Mouse (Mus musculus): ENCODE data around the gene Cabp2. TPM values are rescaled to one million over a fixed set of nuclear protein-coding genes. Genes with fewer than 3 reads are reported as not detected.

The Cabp2 gene
- polyA plus RNA-seq, 1 experiment from 2014 or later: not detected

- H3K4me1 ChIP-seq (replicated peaks; ENCODE audit: control insufficient read depth, insufficient read depth, low read length): peaks cover 13% of the 10 kb centered on the region
- WGBS: 63% methylated on average over 5 of the region's 5 CpGs
These were observed 13.5 kb downstream of the Cabp2 start for GRCm38 (mm10) chr19:4094774-4095303.

DNA sequence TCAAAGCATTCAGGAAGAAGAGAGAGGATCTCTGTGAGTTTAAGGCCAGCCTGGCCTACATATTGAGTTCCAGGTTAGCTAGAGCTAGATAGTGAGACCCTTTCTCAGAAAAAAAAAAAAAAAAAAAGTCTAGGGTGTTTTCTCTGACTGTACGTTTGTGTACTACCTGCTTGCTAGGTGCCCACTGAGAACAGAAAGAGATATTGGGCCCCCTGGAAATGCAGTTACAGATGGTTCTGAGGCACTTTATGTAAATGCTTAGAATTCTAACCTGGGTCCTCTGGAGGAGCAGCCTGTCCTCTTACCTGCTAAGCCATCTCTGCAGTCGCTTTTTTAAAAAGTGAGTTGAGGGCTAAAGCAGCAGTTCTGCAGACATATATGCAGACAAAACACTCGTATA, 14.4 kb downstream of the Cabp2 start:
- no peak overlapping the region for H3K4me3 ChIP-seq (ENCODE audit: low read length)
- peaks cover 21% of the 10 kb centered on the region for H3K4me1 ChIP-seq (replicated peaks; ENCODE audit: control insufficient read depth, insufficient read depth, low read length)
- H3K9me3 ChIP-seq (ENCODE audit: control insufficient read depth, low read length): no peaks in the 10 kb centered on the region
- no peak overlapping the region for H3K4me2 ChIP-seq (ENCODE audit: low read depth, low read length)
- H3K9ac ChIP-seq (ENCODE audit: low read length): no peak overlapping the region
- peaks cover 9% of the 10 kb centered on the region; the same call in 1 of the 2 replicates for H3K27me3 ChIP-seq (ENCODE audit: control insufficient read depth, insufficient read depth, low read depth, low read length)
- no peaks in the 10 kb centered on the region for H3K36me3 ChIP-seq (ENCODE audit: control insufficient read depth, insufficient read depth, low read length)
- no peak overlapping the region for H3K27ac ChIP-seq (ENCODE audit: low read length)
- WGBS: 68% methylated on average over 3 of the region's 3 CpGs
- no peak for ATAC-seq (ENCODE audit: low read depth)

More at GRCm38 (mm10) chr19:4094774-4095303, 13.5 kb downstream of the Cabp2 start:
- Histone ChIP-seq H3K36me3 (ENCODE audit: control insufficient read depth, insufficient read depth, low read length) (no peaks in the 10 kb centered on the region), H3K27me3 (ENCODE audit: control insufficient read depth, insufficient read depth, low read depth, low read length) (no peaks in the 10 kb centered on the region), H3K9me3 (ENCODE audit: control insufficient read depth, low read length) (no peaks in the 10 kb centered on the region), H3K27ac (ENCODE audit: low read length) (no peak overlapping the region), H3K4me2 (ENCODE audit: low read depth, low read length) (no peak overlapping the region), H3K9ac (ENCODE audit: low read length) (no peak overlapping the region), H3K4me3 (ENCODE audit: low read length) (no peak overlapping the region)
- ATAC-seq (ENCODE audit: low read depth): no peak

GRCm38 (mm10) chr19:4096642-4097440, 15.5 kb downstream of the Cabp2 start, which contains the start of gene Cdk2ap2:
Gene Cdk2ap2, plus strand, starts transcription at chr19:4097182.
- under 1% methylated on average over 65 of the region's 65 CpGs for WGBS

DNA sequence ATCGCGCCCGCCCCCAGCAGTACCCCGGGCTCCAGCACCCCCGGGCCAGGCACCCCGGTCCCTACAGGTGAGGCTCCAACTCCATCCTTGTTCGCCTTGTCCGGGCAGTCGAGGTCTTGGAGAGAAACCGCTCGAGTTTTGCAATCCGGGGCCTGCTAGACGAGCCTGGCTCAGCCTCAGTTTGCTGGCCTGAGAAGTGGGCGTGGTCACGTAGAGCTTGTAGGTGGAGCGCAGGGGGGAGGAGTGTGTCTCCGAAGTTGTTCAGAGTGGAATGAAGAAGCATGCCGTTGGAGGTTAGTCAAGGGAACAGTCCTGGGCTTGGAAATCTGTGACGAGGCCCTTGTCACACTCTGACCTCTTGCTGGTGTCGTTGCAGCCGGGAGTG, 16.1 kb downstream of the Cabp2 start:
- Histone ChIP-seq H3K4me2 (ENCODE audit: low read depth, low read length) (peak overlapping the region; percentile 86), H3K27ac (ENCODE audit: low read length) (peak overlapping the region; percentile 89), H3K4me3 (ENCODE audit: low read length) (peak overlapping the region; percentile 71), H3K9me3 (ENCODE audit: control insufficient read depth, low read length) (no peaks in the 10 kb centered on the region), H3K4me1 (replicated peaks; ENCODE audit: control insufficient read depth, insufficient read depth, low read length) (peaks cover 26% of the 10 kb centered on the region), H3K27me3 (ENCODE audit: control insufficient read depth, insufficient read depth, low read depth, low read length) (peaks cover 18% of the 10 kb centered on the region), H3K36me3 (ENCODE audit: control insufficient read depth, insufficient read depth, low read length) (no peaks in the 10 kb centered on the region), H3K9ac (ENCODE audit: low read length) (peak overlapping the region; percentile 65)
- peak; percentile 50 for ATAC-seq (ENCODE audit: low read depth)
- WGBS: under 1% methylated on average over 21 of the region's 21 CpGs

More at GRCm38 (mm10) chr19:4096642-4097440, 15.5 kb downstream of the Cabp2 start, which contains the start of gene Cdk2ap2:
- peak; percentile 93 for ATAC-seq (ENCODE audit: low read depth)
- no peaks in the 10 kb centered on the region for H3K9me3 ChIP-seq (ENCODE audit: control insufficient read depth, low read length)
- no peaks in the 10 kb centered on the region for H3K36me3 ChIP-seq (ENCODE audit: control insufficient read depth, insufficient read depth, low read length)
- H3K27ac ChIP-seq (ENCODE audit: low read length): peak within 1 kb of the TSS; percentile 92
- peak within 1 kb of the TSS; percentile 86 for H3K4me2 ChIP-seq (ENCODE audit: low read depth, low read length)
- peaks cover 18% of the 10 kb centered on the region for H3K27me3 ChIP-seq (ENCODE audit: control insufficient read depth, insufficient read depth, low read depth, low read length)
- peaks cover 26% of the 10 kb centered on the region for H3K4me1 ChIP-seq (replicated peaks; ENCODE audit: control insufficient read depth, insufficient read depth, low read length)
- peak within 1 kb of the TSS; percentile 68 for H3K9ac ChIP-seq (ENCODE audit: low read length)
- peak within 1 kb of the TSS; percentile 71 for H3K4me3 ChIP-seq (ENCODE audit: low read length)

DNA sequence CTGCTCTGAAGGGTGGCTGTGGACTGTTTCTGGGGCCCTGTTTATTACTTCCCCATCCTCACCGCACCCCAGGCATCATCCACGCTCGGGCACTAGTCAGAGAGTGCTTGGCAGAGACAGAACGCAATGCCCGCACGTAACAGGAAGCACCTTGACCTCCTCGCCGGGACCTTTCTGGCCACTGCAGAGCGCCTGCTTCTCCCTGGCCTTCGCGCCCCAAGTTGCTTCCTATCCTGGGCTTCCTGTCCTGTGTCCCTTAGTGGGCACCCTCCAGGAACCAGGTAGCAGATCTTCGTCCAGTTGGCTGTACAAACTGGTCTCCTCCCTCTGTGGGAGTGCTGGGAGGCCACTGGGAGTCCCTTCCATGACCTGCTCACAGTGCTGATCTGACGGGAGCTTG, 17.0 kb downstream of the Cabp2 start:
- H3K36me3 ChIP-seq (ENCODE audit: control insufficient read depth, insufficient read depth, low read length): no peaks in the 10 kb centered on the region
- WGBS: 81% methylated on average over 13 of the region's 13 CpGs
- H3K27me3 ChIP-seq (ENCODE audit: control insufficient read depth, insufficient read depth, low read depth, low read length): peaks cover 18% of the 10 kb centered on the region
- no peak overlapping the region for H3K27ac ChIP-seq (ENCODE audit: low read length)
- peaks cover 26% of the 10 kb centered on the region for H3K4me1 ChIP-seq (replicated peaks; ENCODE audit: control insufficient read depth, insufficient read depth, low read length)
- H3K4me3 ChIP-seq (ENCODE audit: low read length): no peak overlapping the region
- ATAC-seq (ENCODE audit: low read depth): no peak
- H3K9ac ChIP-seq (ENCODE audit: low read length): no peak overlapping the region
- no peak overlapping the region for H3K4me2 ChIP-seq (ENCODE audit: low read depth, low read length)
- H3K9me3 ChIP-seq (ENCODE audit: control insufficient read depth, low read length): no peaks in the 10 kb centered on the region

DNA sequence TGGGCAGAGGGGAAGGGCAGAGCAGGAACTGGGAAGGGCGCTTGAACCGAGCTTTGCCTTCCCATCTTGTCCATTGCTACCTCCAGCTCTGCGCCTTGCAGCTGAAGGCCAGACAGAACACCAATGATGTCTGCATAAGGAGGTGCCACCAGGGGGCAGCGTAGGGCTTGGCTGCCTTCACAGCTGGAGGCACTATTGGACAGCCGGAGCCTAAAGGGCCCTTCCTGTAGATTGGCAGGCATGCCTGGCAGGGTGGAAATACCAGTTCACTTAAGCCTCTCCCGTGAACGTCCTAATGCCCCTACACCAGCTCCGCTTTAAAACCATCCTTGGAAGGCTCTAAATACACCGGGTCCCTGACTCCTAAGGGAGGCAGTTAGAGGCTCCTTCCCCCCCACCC, 17.7 kb downstream of the Cabp2 start:
- Histone ChIP-seq H3K4me1 (replicated peaks; ENCODE audit: control insufficient read depth, insufficient read depth, low read length) (peaks cover 26% of the 10 kb centered on the region), H3K27ac (ENCODE audit: low read length) (peak overlapping the region; percentile 81), H3K4me2 (ENCODE audit: low read depth, low read length) (peak overlapping the region; percentile 73), H3K36me3 (ENCODE audit: control insufficient read depth, insufficient read depth, low read length) (no peaks in the 10 kb centered on the region), H3K9ac (ENCODE audit: low read length) (peak overlapping the region; percentile 51), H3K4me3 (ENCODE audit: low read length) (peak overlapping the region; percentile 54; the same call in 1 of the 2 replicates), H3K9me3 (ENCODE audit: control insufficient read depth, low read length) (no peaks in the 10 kb centered on the region), H3K27me3 (ENCODE audit: control insufficient read depth, insufficient read depth, low read depth, low read length) (peaks cover 18% of the 10 kb centered on the region)
- WGBS: 7% methylated on average over 9 of the region's 9 CpGs
- ATAC-seq (ENCODE audit: low read depth): peak; percentile 32

GRCm38 (mm10) chr19:4099837-4100717, 18.7 kb downstream of the Cabp2 start, which contains the start of gene Pitpnm1:
Gene Pitpnm1, plus strand, starts transcription at chr19:4099998.
- Histone ChIP-seq H3K27ac (ENCODE audit: low read length) (peak within 1 kb of the TSS; percentile 81), H3K36me3 (ENCODE audit: control insufficient read depth, insufficient read depth, low read length) (no peaks in the 10 kb centered on the region), H3K27me3 (ENCODE audit: control insufficient read depth, insufficient read depth, low read depth, low read length) (peaks cover 18% of the 10 kb centered on the region), H3K4me3 (ENCODE audit: low read length) (peak within 1 kb of the TSS; percentile 54), H3K9ac (ENCODE audit: low read length) (peak within 1 kb of the TSS; percentile 51), H3K9me3 (ENCODE audit: control insufficient read depth, low read length) (no peaks in the 10 kb centered on the region), H3K4me1 (replicated peaks; ENCODE audit: control insufficient read depth, insufficient read depth, low read length) (peaks cover 26% of the 10 kb centered on the region), H3K4me2 (ENCODE audit: low read depth, low read length) (peak within 1 kb of the TSS; percentile 73)
- no peak for ATAC-seq (ENCODE audit: low read depth)
- under 1% methylated on average over 53 of the region's 53 CpGs for WGBS

- WGBS: under 1% methylated on average over 52 of the region's 52 CpGs
- H3K9ac ChIP-seq (ENCODE audit: low read length): peak overlapping the region; percentile 50
- no peak for ATAC-seq (ENCODE audit: low read depth)
- no peaks in the 10 kb centered on the region for H3K36me3 ChIP-seq (ENCODE audit: control insufficient read depth, insufficient read depth, low read length)
- peak overlapping the region; percentile 54 for H3K4me3 ChIP-seq (ENCODE audit: low read length)
- no peaks in the 10 kb centered on the region for H3K9me3 ChIP-seq (ENCODE audit: control insufficient read depth, low read length)
- H3K4me2 ChIP-seq (ENCODE audit: low read depth, low read length): peak overlapping the region; percentile 73
- peaks cover 18% of the 10 kb centered on the region for H3K27me3 ChIP-seq (ENCODE audit: control insufficient read depth, insufficient read depth, low read depth, low read length)
- H3K4me1 ChIP-seq (replicated peaks; ENCODE audit: control insufficient read depth, insufficient read depth, low read length): peaks cover 26% of the 10 kb centered on the region
- no peak overlapping the region for H3K27ac ChIP-seq (ENCODE audit: low read length)
These were observed 19.4 kb downstream of the Cabp2 start for GRCm38 (mm10) chr19:4100718-4101261.

All from lung, embryonic 16.5 days (tissue).